Mouse (Mus musculus) bone marrow macrophage, adult 2 months (primary cell): ENCODE measurements at regions not wholly inside any gene's neighbourhood (a gene's known extent, or its start where the extent isn't known, plus 50 kb on each side); places are given as distances from the start of the nearest gene placed in this dataset.

ENCODE experiments used
- H3K27ac ChIP-seq: 2 replicates; pipeline ENCODE4 v1.5.1; 2012; ENCODE audit warnings: low read depth, low read length; ENCODE audit not compliant: insufficient read depth
- H3K4me1 ChIP-seq: 2 replicates; pipeline ENCODE4 v1.6.1; 2012; ENCODE audit warnings: low read length; ENCODE audit not compliant: control insufficient read depth, insufficient read depth
- H3K4me3 ChIP-seq: 2 replicates; pipeline ENCODE4 v1.5.1; 2012; ENCODE audit warnings: mild to moderate bottlenecking, low read length, moderate library complexity; ENCODE audit not compliant: insufficient read depth
- CTCF ChIP-seq: IDR thresholded peaks from 2 replicates; pipeline ENCODE4 v1.5.1; 2012; ENCODE audit warnings: low read depth, mild to moderate bottlenecking, low read length, moderate library complexity
- POLR2A ChIP-seq: IDR thresholded peaks from 2 replicates; pipeline ENCODE4 v1.6.1; 2012; ENCODE audit warnings: mild to moderate bottlenecking, low read depth, low read length, borderline replicate concordance

GRCm38 (mm10) chr13:107585936-107586335 lies 458.3 kb upstream of the Smim15 start:
- Histone ChIP-seq H3K27ac (no peak overlapping the region), H3K4me1 (no peaks in the 10 kb centered on the region), H3K4me3 (no peak overlapping the region)
- TF ChIP-seq CTCF, result no peak
- TF ChIP-seq POLR2A, result no peak

- no peak overlapping the region for H3K4me3 ChIP-seq
- no peaks in the 10 kb centered on the region for H3K4me1 ChIP-seq
- TF ChIP-seq CTCF, result no peak
- no peak for TF ChIP-seq POLR2A
- no peak overlapping the region for H3K27ac ChIP-seq
These were observed 458.9 kb upstream of the Smim15 start for GRCm38 (mm10) chr13:107585353-107585752.

DNA sequence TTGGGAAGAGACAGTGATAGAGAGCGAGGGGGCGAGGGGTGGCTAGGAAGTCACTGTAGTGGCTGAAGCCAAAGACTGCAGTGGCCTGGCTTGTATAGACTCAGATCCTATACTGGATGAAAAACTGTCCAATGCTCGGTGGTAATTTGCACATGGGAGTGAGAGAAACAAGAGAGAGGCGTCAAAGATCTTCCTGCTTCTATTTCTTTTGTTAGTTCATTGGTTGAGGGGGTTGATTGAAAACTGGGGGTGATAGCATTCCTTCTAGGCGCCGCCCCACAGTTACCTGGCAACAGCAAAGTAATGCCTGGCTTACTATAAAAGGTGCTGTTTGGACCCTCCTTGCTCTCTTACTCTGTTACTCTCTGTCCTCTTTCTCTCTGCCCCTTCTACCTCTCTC lies 465.3 kb upstream of the Smim15 start:
- TF ChIP-seq POLR2A (no peak), CTCF (no peak)
- H3K4me3 ChIP-seq, result no peak overlapping the region
- H3K4me1 ChIP-seq, result no peaks in the 10 kb centered on the region
- H3K27ac ChIP-seq, result no peak overlapping the region

- Histone ChIP-seq H3K4me1 (0 out of 2 replicates have a peak, but pooled peaks cover 3% of the 10 kb centered on the region), H3K27ac (no peak overlapping the region), H3K4me3 (no peak overlapping the region)
- TF ChIP-seq CTCF (no peak), POLR2A (no peak)
These were observed 466.4 kb upstream of the Smim15 start for GRCm38 (mm10) chr13:107577809-107578208.

- 0 out of 2 replicates have a peak, but pooled peaks cover 3% of the 10 kb centered on the region for H3K4me1 ChIP-seq
- no peak overlapping the region for H3K27ac ChIP-seq
- H3K4me3 ChIP-seq, result no peak overlapping the region
- TF ChIP-seq CTCF (no peak), POLR2A (no peak)
These were observed 467.0 kb upstream of the Smim15 start for GRCm38 (mm10) chr13:107577272-107577671.

- TF ChIP-seq POLR2A (no peak), CTCF (no peak)
- Histone ChIP-seq H3K27ac (no peak overlapping the region), H3K4me3 (no peak overlapping the region), H3K4me1 (0 out of 2 replicates have a peak, but pooled peaks cover 3% of the 10 kb centered on the region)
These were observed 467.5 kb upstream of the Smim15 start for GRCm38 (mm10) chr13:107576701-107577100.

GRCm38 (mm10) chr13:107575025-107575424 lies 469.2 kb upstream of the Smim15 start:
- H3K4me1 ChIP-seq, result 0 out of 2 replicates have a peak, but pooled peaks cover 3% of the 10 kb centered on the region
- no peak for TF ChIP-seq CTCF
- no peak for TF ChIP-seq POLR2A
- H3K4me3 ChIP-seq, result no peak overlapping the region
- no peak overlapping the region for H3K27ac ChIP-seq

GRCm38 (mm10) chr13:107573499-107574355 lies 470.5 kb upstream of the Smim15 start:
- H3K4me3 ChIP-seq, result no peak overlapping the region
- TF ChIP-seq POLR2A (no peak), CTCF (no peak)
- H3K27ac ChIP-seq, result no peak overlapping the region
- 0 out of 2 replicates have a peak, but pooled peaks cover 3% of the 10 kb centered on the region for H3K4me1 ChIP-seq

- no peak overlapping the region for H3K4me3 ChIP-seq
- no peak for TF ChIP-seq POLR2A
- TF ChIP-seq CTCF, result no peak
- 0 out of 2 replicates have a peak, but pooled peaks cover 3% of the 10 kb centered on the region for H3K4me1 ChIP-seq
- H3K27ac ChIP-seq, result no peak overlapping the region
These were observed 472.7 kb upstream of the Smim15 start for GRCm38 (mm10) chr13:107571539-107571938.

- no peak overlapping the region for H3K27ac ChIP-seq
- H3K4me1 ChIP-seq, result 0 out of 2 replicates have a peak, but pooled peaks cover 3% of the 10 kb centered on the region
- TF ChIP-seq CTCF (no peak), POLR2A (no peak)
- H3K4me3 ChIP-seq, result no peak overlapping the region
These were observed 474.8 kb upstream of the Smim15 start for GRCm38 (mm10) chr13:107569477-107569876.
